Mouse (Mus musculus): Measurements from ENCODE around the gene Dhrs7. TPM values are rescaled to one million over a fixed set of nuclear protein-coding genes. Genes with fewer than 3 reads are reported as not detected.
"Not testable (repeated sequence)": the region's sequence is repeated elsewhere in the genome, so short reads cannot be mapped to it uniquely, and the experiment has no call there.

Dhrs7 gene
- 4.3 and 5.2 TPM in 2 replicates for polyA plus RNA-seq (2016; fragmentation: Nextera tagmentation; extraction: Ambion mirVana)

GRCm38 (mm10) chr12:72664735-72665337 lies at the start of gene Dhrs7:
TSS of gene Dhrs7 (minus strand) at chr12:72664909.
- WGBS: 3% methylated on average over 33 of the region's 33 CpGs
- Histone ChIP-seq H3K9me3 (replicated peaks) (no peaks in the 10 kb centered on the region), H3K4me1 (peaks cover 10% of the 10 kb centered on the region), H3K36me3 (no peaks in the 10 kb centered on the region), H3K4me3 (peak within 1 kb of the TSS; percentile 56), H3K27me3 (ENCODE audit: low read depth, poor library complexity, severe bottlenecking) (peaks cover 5% of the 10 kb centered on the region; the same call in 1 of the 2 replicates), H3K27ac (peak within 1 kb of the TSS; percentile 76)
- peak; percentile 76 for DNase-seq (ENCODE audit: low spot score)

- no peak for DNase-seq (ENCODE audit: low spot score)
- 98% methylated on average over 3 of the region's 3 CpGs for WGBS
- no peaks in the 10 kb centered on the region for H3K4me1 ChIP-seq
Measured at GRCm38 (mm10) chr12:72709981-72710380, 45.3 kb upstream of the Dhrs7 start.

GRCm38 (mm10) chr12:72704068-72704467 lies 39.4 kb upstream of the Dhrs7 start:
- H3K4me3 ChIP-seq: no peak overlapping the region
- DNase-seq (ENCODE audit: low spot score): no peak
- H3K9me3 ChIP-seq (replicated peaks): no peaks in the 10 kb centered on the region
- WGBS: 94% methylated on average over 4 of the region's 4 CpGs
- H3K27ac ChIP-seq: no peak overlapping the region
- H3K4me1 ChIP-seq: no peaks in the 10 kb centered on the region
- no peaks in the 10 kb centered on the region for H3K27me3 ChIP-seq (ENCODE audit: low read depth, poor library complexity, severe bottlenecking)
- H3K36me3 ChIP-seq: no peaks in the 10 kb centered on the region

More at GRCm38 (mm10) chr12:72709981-72710380, 45.3 kb upstream of the Dhrs7 start:
- H3K27me3 ChIP-seq (ENCODE audit: low read depth, poor library complexity, severe bottlenecking): no peaks in the 10 kb centered on the region
- H3K36me3 ChIP-seq: no peaks in the 10 kb centered on the region
- no peaks in the 10 kb centered on the region for H3K9me3 ChIP-seq (replicated peaks)
- no peak overlapping the region for H3K4me3 ChIP-seq
- no peak overlapping the region for H3K27ac ChIP-seq

- no peaks in the 10 kb centered on the region for H3K9me3 ChIP-seq (replicated peaks)
- no peak overlapping the region for H3K27ac ChIP-seq
- H3K27me3 ChIP-seq (ENCODE audit: low read depth, poor library complexity, severe bottlenecking): no peaks in the 10 kb centered on the region
- no peak for DNase-seq (ENCODE audit: low spot score)
- no peaks in the 10 kb centered on the region for H3K36me3 ChIP-seq
- no peaks in the 10 kb centered on the region for H3K4me1 ChIP-seq
- no peak overlapping the region for H3K4me3 ChIP-seq
- 31% methylated on average over 1 of the region's 1 CpGs for WGBS
Measured at GRCm38 (mm10) chr12:72700013-72700412, 35.3 kb upstream of the Dhrs7 start.

GRCm38 (mm10) chr12:72694901-72695463 lies 30.3 kb upstream of the Dhrs7 start:
- no peak overlapping the region for H3K27ac ChIP-seq
- no peaks in the 10 kb centered on the region for H3K36me3 ChIP-seq
- H3K9me3 ChIP-seq (replicated peaks): no peaks in the 10 kb centered on the region
- 54% methylated on average over 9 of the region's 9 CpGs for WGBS
- no peak for DNase-seq (ENCODE audit: low spot score)
- no peaks in the 10 kb centered on the region for H3K4me1 ChIP-seq
- H3K4me3 ChIP-seq: no peak overlapping the region
- no peaks in the 10 kb centered on the region for H3K27me3 ChIP-seq (ENCODE audit: low read depth, poor library complexity, severe bottlenecking)

GRCm38 (mm10) chr12:72694438-72694837 lies 29.7 kb upstream of the Dhrs7 start:
- no peaks in the 10 kb centered on the region for H3K4me1 ChIP-seq
- H3K27ac ChIP-seq: no peak overlapping the region
- no peak overlapping the region for H3K4me3 ChIP-seq
- H3K36me3 ChIP-seq: no peaks in the 10 kb centered on the region
- DNase-seq (ENCODE audit: low spot score): no peak
- WGBS: 83% methylated on average over 12 of the region's 12 CpGs
- no peaks in the 10 kb centered on the region for H3K27me3 ChIP-seq (ENCODE audit: low read depth, poor library complexity, severe bottlenecking)
- no peaks in the 10 kb centered on the region for H3K9me3 ChIP-seq (replicated peaks)

- 56% methylated on average over 6 of the region's 6 CpGs for WGBS
- DNase-seq (ENCODE audit: low spot score): no peak
- H3K36me3 ChIP-seq: no peaks in the 10 kb centered on the region
- H3K4me3 ChIP-seq: no peak overlapping the region
- H3K27me3 ChIP-seq (ENCODE audit: low read depth, poor library complexity, severe bottlenecking): no peaks in the 10 kb centered on the region
- no peaks in the 10 kb centered on the region for H3K4me1 ChIP-seq
- H3K9me3 ChIP-seq (replicated peaks): no peaks in the 10 kb centered on the region
- H3K27ac ChIP-seq: no peak overlapping the region
Measured at GRCm38 (mm10) chr12:72693895-72694294, 29.2 kb upstream of the Dhrs7 start.

GRCm38 (mm10) chr12:72688281-72688680 lies 23.6 kb upstream of the Dhrs7 start:
- not testable (repeated sequence) for H3K4me1 ChIP-seq; H3K9me3 ChIP-seq (replicated peaks); H3K36me3 ChIP-seq; H3K27me3 ChIP-seq (ENCODE audit: low read depth, poor library complexity, severe bottlenecking); DNase-seq (ENCODE audit: low spot score); H3K4me3 ChIP-seq; H3K27ac ChIP-seq
- WGBS: 49% methylated on average over 2 of the region's 2 CpGs

- H3K4me1 ChIP-seq; DNase-seq (ENCODE audit: low spot score); H3K27ac ChIP-seq; H3K27me3 ChIP-seq (ENCODE audit: low read depth, poor library complexity, severe bottlenecking); H3K4me3 ChIP-seq; H3K9me3 ChIP-seq (replicated peaks); H3K36me3 ChIP-seq: not testable (repeated sequence)
- WGBS: 49% methylated on average over 6 of the region's 6 CpGs
Measured at GRCm38 (mm10) chr12:72687741-72688140, 23.0 kb upstream of the Dhrs7 start.

GRCm38 (mm10) chr12:72686566-72686965 lies 21.9 kb upstream of the Dhrs7 start:
- H3K36me3 ChIP-seq; H3K27me3 ChIP-seq (ENCODE audit: low read depth, poor library complexity, severe bottlenecking); H3K9me3 ChIP-seq (replicated peaks); H3K4me1 ChIP-seq; H3K4me3 ChIP-seq; DNase-seq (ENCODE audit: low spot score); H3K27ac ChIP-seq: not testable (repeated sequence)
- 83% methylated on average over 4 of the region's 4 CpGs for WGBS

GRCm38 (mm10) chr12:72683612-72684011 lies 18.9 kb upstream of the Dhrs7 start:
- Histone ChIP-seq H3K9me3 (replicated peaks) (no peaks in the 10 kb centered on the region), H3K4me1 (no peaks in the 10 kb centered on the region), H3K4me3 (no peak overlapping the region), H3K27me3 (ENCODE audit: low read depth, poor library complexity, severe bottlenecking) (no peaks in the 10 kb centered on the region), H3K27ac (no peak overlapping the region), H3K36me3 (no peaks in the 10 kb centered on the region)
- whole genome bisulfite sequencing: 95% methylated on average over 3 of the region's 3 CpGs
- DNase-seq (ENCODE audit: low spot score): no peak

GRCm38 (mm10) chr12:72682511-72683282 lies 18.0 kb upstream of the Dhrs7 start:
- Histone ChIP-seq H3K4me3 (no peak overlapping the region), H3K9me3 (replicated peaks) (no peaks in the 10 kb centered on the region), H3K4me1 (no peaks in the 10 kb centered on the region), H3K36me3 (no peaks in the 10 kb centered on the region), H3K27ac (no peak overlapping the region), H3K27me3 (ENCODE audit: low read depth, poor library complexity, severe bottlenecking) (no peaks in the 10 kb centered on the region)
- DNase-seq (ENCODE audit: low spot score): no peak
- 67% methylated on average over 8 of the region's 8 CpGs for WGBS

GRCm38 (mm10) chr12:72681919-72682318 lies 17.2 kb upstream of the Dhrs7 start:
- H3K4me3 ChIP-seq: no peak overlapping the region
- DNase-seq (ENCODE audit: low spot score): no peak
- H3K9me3 ChIP-seq (replicated peaks): no peaks in the 10 kb centered on the region
- H3K27ac ChIP-seq: no peak overlapping the region
- no peaks in the 10 kb centered on the region for H3K36me3 ChIP-seq
- no peaks in the 10 kb centered on the region for H3K4me1 ChIP-seq
- no peaks in the 10 kb centered on the region for H3K27me3 ChIP-seq (ENCODE audit: low read depth, poor library complexity, severe bottlenecking)
- WGBS: 89% methylated on average over 1 of the region's 1 CpGs
